Mouse (Mus musculus): ENCODE measurements around the gene Ccdc43.
A peak's percentile ranks its signal among the peaks of the same experiment; 100 is the strongest.
"Not testable (repeated sequence)": the region's sequence is repeated elsewhere in the genome, so short reads cannot be mapped to it uniquely, and the experiment has no call there.

Ccdc43 gene

GRCm38 (mm10) chr11:102697338-102698017 lies at the start of gene Ccdc43:
TSS of gene Ccdc43 (minus strand) at chr11:102697782.
- DNase-seq (ENCODE audit: low spot score in 2 of 2) = peak; percentile 73 to 93

- DNase-seq (ENCODE audit: low spot score in 2 of 2) = no peak
These were observed 47.2 kb upstream of the Ccdc43 start for GRCm38 (mm10) chr11:102744746-102745145.

DNA sequence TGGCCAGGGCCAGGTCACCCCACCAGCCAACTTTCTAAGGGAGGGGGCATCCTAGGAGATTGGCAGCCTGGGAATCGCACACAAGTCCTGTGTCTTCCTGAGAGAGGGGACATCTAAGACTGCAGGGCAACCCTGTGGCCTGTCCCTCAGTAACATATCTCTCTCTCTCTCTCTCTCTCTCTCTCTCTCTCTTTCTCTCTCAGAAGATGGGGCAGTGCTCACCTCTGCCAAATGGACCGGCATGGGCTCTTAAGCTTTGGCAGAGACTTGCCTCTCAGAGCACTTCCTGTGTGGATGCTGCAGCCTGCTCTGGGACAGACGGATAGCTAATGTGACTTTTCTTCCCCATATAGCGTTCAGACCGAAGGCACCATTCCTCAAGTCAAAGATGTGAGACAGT lies 45.3 kb upstream of the Ccdc43 start:
- DNase-seq (ENCODE audit: low spot score in 2 of 2) = no peak

GRCm38 (mm10) chr11:102742066-102742465 lies 44.5 kb upstream of the Ccdc43 start:
- no peak for DNase-seq (ENCODE audit: low spot score in 2 of 2)

DNA sequence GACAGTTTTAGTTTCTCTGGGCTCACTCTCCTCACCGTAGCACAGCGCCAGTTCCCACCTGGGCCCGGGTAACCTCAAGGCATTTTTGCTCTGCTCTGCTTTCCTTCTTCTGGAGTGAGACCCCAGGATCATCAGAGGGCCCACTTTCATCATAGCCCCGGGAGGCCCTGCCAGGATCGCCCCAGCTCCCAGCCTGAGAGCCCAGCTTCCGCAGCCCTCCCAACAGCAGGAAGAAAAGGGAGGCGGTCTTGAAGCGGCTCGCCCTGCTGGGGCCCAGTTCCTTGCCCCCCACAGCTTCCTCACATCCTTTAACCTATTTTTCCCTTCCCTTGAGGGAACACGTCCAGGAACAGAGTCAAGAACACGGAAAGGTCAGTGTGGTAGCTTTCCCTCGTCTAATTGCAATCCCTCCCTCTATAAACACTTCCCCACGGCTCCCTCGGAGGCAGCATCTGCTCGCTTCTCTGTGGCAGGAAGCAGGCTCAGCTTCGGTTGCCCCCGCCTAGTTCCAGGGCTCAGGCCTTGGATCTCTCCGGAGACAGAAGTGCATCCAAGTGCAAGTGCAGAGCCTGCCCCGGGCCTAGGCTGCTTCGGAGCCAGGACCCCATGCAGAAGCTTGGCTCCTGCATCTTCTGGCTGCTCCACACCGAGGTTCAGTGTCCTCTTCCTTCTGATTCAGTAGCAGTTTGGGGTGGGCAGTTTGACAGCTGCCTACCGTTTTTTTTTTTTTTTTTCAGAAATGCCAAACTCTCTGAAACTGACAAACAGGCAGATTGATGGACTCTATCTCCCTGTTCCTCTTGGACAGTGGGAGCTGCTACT lies 43.8 kb upstream of the Ccdc43 start:
- DNase-seq (ENCODE audit: low spot score in 2 of 2) = no peak

DNA sequence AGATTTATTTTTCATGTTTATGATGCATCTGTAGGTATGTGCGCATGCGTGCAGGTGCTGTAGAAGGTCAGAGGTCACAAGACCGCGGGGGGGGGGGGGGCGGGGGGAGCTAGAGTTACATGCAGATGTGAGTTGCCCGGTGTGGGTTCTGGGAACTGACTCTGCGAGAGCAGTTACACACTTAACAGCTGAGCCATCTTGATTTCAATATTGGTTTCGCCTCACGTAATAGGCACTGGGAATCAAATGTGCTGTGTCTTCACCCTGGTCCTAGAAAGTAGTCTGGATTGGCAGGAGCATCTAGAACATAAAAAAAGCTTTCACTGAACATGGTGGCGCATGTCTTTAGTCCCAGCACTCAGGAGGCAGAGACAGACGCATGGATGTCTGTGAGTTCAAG lies 43.1 kb upstream of the Ccdc43 start:
- DNase-seq (ENCODE audit: low spot score in 2 of 2) = no peak

GRCm38 (mm10) chr11:102739278-102739966 lies 41.8 kb upstream of the Ccdc43 start:
- no peak for DNase-seq (ENCODE audit: low spot score in 2 of 2)

DNA sequence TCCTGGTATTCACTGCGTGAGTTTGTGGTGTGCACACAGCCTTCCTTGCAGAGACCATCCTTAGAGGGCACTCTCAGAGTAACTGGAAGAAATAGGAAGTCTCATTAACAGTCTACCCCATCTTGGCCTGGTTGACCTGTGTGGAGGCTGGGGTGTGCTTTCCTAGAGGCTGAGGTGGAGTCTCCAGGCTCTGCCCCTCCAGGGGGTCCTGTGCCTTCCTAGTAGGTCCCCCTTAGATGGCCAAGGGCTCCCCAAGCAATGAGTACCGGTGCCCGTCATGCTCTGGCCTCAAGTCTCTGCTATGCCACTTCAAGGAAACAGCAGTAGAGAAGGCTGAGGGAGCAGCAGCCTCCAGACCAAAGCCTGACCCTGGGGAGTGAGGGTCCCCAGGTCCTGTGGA lies 40.5 kb upstream of the Ccdc43 start:
- no peak for DNase-seq (ENCODE audit: low spot score in 2 of 2)

DNA sequence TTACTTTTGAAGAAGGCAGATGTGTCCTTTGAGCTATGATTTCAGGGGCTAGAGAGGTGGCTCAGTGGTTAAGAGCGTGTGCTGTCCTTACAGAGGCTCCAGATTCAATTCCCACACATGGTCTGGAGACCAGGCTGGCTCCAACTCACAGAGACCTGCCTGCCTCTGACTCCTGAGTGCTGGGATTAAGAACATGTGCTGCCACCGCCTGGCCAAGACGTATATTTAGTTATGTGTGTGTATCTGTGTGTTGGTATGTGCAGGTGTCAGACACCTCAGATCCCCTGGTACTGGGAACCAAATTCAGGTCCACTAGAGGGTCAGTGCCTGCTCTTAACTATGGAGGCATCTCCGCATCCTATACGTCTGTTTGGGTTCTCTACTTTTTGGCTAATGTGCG lies 37.4 kb upstream of the Ccdc43 start:
- no peak for DNase-seq (ENCODE audit: low spot score in 2 of 2)

DNA sequence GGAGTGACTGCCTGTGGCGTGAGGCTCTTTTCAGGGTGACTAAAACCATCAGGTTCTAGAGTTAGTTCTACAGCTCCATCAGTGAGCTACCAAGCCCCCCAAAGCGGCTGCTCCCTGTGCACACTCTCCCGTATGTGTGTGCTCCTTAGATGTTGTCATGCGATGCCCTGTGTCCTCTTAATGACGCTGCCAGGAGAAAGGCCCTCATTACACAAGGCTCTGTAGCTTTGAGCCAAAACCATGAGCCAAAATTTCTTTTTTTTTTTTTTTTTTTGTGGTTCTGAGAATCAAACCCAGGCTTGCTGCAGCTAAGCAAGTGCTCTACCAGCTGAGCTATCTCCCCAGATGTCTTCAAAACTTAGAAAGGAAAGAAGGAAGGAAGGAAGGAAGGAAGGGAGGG lies 35.6 kb upstream of the Ccdc43 start:
- no peak for DNase-seq (ENCODE audit: low spot score in 2 of 2)

DNA sequence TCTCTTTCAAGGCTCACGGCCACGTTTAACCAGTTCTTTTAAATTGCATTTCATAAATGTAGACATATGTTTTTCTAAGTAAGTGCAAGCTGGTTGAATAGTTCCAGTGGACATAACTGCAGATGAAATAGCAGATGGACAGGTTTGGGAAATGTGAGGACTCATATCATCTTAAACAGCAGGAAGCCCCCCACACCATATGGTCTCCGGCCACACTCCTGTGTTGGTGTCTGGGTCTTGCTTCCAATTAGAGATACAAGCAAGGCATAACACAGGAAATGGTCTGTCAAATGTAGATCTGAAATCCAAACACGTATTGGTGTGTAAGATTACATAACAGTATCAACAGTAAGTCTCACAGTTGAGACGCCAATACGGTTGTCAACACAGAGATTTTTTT lies 33.8 kb upstream of the Ccdc43 start:
- no peak for DNase-seq (ENCODE audit: low spot score in 2 of 2)

DNA sequence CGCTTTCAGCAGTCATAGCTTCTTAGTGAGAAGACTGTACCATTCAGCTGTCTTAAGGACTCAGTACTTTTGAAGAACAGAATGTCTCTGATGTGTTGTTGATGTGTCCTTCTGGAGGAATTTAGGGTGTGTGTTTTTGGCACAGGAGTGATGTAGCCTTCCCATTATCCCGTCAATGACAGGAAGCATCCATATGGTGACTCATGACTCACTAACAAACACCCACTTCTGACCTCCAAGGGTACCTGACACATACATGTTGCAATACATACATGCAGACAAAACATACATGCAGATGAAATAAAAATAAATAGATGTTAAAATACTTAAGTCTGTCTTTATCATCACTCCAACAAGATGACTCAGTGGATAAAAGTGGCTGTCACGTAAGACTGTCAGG lies 32.3 kb upstream of the Ccdc43 start:
- no peak for DNase-seq (ENCODE audit: low spot score in 2 of 2)

GRCm38 (mm10) chr11:102728614-102729013 lies 31.0 kb upstream of the Ccdc43 start:
- DNase-seq (ENCODE audit: low spot score in 2 of 2) = peak in 1 of 2 experiments; percentile 16

GRCm38 (mm10) chr11:102725574-102725973 lies 28.0 kb upstream of the Ccdc43 start:
- no peak for DNase-seq (ENCODE audit: low spot score in 2 of 2)

GRCm38 (mm10) chr11:102716135-102716534 lies 18.6 kb upstream of the Ccdc43 start:
- no peak for DNase-seq (ENCODE audit: low spot score in 2 of 2)

DNA sequence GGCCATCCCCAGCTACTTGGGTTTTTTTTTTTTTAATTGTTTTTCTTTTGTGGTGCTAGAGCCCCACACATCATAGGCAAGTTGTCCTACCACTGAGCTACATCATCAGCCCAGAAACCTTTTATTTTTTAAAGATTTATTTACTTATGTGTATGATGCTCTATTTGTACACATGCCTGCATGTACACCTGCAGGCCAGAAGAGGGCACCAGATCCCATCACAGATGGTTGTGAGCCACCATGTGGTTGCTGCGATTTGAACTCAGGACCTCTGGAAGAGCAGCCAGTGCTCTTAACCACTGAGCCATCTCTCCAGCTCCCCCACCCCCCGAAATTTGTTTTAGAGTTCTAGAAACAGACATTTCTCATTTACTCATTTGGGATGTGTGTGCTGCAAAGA lies 17.0 kb upstream of the Ccdc43 start:
- DNase-seq (ENCODE audit: low spot score in 2 of 2) = not testable (repeated sequence)

- no peak for DNase-seq (ENCODE audit: low spot score in 2 of 2)
These were observed 14.8 kb upstream of the Ccdc43 start for GRCm38 (mm10) chr11:102712411-102712810.

- not testable (repeated sequence) for DNase-seq (ENCODE audit: low spot score in 2 of 2)
These were observed 4.6 kb upstream of the Ccdc43 start for GRCm38 (mm10) chr11:102702206-102702605.

DNA sequence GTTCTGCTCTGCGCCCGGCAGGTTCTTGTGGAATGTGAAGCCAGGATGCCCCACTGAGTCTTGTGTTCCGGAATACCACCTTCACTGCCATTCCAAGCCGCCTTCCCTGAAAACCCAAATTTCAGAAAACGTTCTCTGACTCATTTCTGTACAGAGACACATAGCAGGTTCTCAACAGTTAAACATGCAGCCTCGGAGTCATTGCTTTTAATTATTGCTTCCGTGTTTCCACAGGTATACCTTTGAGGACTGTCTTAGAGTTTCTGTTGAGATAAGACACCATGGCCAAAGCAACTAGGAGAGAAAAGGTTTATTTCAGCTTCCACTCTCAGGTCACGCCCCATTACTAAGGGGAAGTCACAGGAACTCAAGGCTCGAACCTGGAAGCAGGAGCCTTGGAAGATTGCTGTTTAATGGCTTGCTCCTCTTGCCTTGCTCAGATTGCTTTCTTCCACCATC lies 465 bp upstream of the Ccdc43 start:
- DNase-seq (ENCODE audit: low spot score in 2 of 2) = no peak

GRCm38 (mm10) chr11:102695289-102695688 lies 2.3 kb downstream of the Ccdc43 start:
- no peak for DNase-seq (ENCODE audit: low spot score in 2 of 2)

DNA sequence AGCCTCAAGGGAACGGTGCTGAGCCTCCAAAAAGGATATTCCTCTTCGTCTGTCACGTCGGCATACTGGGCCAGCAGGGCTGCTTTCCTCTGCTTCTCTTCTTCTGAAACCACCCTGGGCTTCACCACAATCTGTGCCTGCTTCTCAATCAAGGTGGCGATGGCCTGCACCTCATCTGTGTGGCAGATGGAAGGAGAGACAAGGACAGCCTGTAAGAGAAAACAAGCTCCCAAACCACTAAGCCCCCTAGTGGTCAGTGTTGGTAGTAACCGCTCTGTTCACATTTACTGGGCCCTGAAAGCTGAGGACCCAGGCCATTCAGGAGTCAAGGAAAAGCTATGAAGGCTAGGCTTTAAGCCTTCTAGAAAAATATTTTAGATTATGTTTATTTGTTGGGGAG lies 7.4 kb downstream of the Ccdc43 start:
- DNase-seq (ENCODE audit: low spot score in 2 of 2) = peak; percentile 16 to 44

DNA sequence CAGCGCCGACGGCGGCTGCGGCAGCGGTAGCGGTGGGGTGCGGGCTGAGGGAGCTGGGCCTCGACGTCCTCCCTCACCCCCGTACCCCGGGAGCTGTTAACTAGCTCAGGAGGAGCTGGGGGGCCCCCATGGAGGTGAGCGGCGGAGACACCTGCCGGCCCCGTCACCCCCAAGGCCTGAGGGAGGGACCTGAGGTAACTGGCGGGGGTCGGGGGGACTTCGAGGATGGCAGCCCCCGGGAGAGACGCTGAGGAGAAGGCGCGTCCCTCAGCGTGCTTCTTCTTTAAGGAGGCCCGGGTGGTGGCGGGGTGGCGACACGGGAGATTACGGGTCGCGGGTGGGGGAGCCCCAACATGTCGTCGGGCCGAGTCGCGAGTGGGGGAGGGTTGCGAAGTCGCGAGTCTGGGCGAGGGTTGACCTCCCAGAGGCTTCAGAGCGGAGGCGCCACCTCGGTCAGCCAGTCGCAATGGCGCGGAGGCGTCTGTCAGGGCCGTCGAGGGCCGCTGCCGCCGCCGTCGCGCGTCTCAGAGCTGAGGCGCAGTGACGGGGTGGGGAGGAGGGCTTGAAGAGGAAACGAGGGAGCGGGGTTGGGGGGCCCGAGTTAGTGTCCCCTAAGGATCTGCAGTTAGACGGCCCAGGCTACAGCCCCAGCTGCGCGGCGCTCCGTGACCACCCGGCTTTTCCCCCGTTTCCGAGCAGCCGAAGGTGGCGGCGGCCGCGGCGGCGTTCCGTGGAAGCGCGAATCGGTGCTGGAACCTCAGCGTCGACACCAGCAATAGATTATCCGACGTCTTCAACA lies 31.7 kb downstream of the Ccdc43 start:
- DNase-seq (ENCODE audit: low spot score in 2 of 2) = no peak
